Mouse (Mus musculus) cerebellum, adult 2 months (tissue): ENCODE data around the gene Mrpl44.

Source experiments
- CTCF ChIP-seq: fragments of 200-500 bp; IDR thresholded peaks from 2 replicates; pipeline ENCODE4 v1.5.1; 2011; ENCODE audit warnings: low read depth, mild to moderate bottlenecking, control low read depth, low read length, moderate library complexity, borderline replicate concordance; ENCODE audit not compliant: insufficient read depth
- POLR2A ChIP-seq: fragments of 200-500 bp; IDR thresholded peaks from 2 replicates; pipeline ENCODE4 v1.6.1; 2011; ENCODE audit warnings: low read length, control low read depth, borderline replicate concordance; ENCODE audit not compliant: insufficient read depth

GRCm38 (mm10) chr1:79753456-79753855 lies 22.4 kb upstream of the Mrpl44 start:
- no peak for TF ChIP-seq CTCF
- no peak for TF ChIP-seq POLR2A
